Mouse (Mus musculus) cerebral cortex, adult 2 months (tissue): Measurements from ENCODE around the gene Cfap74.

Experiments
- WGBS: fragments of 180-500 bp; shearing (Covaris S2); methylation state at CpG from one replicate; pipeline ENCODE4 v1.1.7; 2018; 5-methylcytosine and 5-hydroxymethylcytosine counted together

Cfap74 gene

DNA sequence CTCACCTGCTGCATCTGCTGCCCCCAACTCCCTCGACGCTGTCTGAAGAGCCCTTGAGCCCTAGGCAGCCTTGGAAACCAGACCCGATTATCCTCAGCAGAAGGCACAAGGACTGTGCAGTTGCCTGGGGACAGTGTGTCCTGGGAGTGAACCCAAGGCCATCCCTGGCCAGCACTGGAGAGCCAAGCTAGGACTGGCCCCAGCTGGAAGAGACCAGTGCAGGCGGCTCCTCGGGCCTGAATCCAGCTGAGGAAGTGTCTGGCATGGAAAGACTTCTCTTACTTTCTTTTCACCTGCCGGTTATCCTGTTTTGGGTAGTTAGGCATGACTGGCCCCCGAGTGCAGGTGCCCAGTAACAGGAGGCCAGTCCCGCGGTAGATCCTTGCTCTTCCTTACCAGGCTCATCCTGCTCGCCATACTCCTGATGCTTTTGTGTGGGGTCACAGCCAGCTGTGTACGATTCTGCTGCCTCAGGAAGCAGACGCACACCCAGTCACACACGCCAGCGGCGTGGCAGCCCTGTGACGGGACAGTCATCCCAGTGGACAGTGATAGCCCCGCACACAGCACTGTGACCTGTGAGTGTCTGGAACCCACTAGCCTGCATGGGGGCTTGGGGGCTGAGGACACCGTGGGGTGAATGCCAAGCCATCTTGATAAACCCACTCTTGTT, 60.7 kb downstream of the Cfap74 start:
- 75% methylated on average over 18 of the region's 18 CpGs for WGBS

GRCm38 (mm10) chr4:155470263-155470953, 61.4 kb downstream of the Cfap74 start:
- 90% methylated on average over 16 of the region's 16 CpGs for WGBS

DNA sequence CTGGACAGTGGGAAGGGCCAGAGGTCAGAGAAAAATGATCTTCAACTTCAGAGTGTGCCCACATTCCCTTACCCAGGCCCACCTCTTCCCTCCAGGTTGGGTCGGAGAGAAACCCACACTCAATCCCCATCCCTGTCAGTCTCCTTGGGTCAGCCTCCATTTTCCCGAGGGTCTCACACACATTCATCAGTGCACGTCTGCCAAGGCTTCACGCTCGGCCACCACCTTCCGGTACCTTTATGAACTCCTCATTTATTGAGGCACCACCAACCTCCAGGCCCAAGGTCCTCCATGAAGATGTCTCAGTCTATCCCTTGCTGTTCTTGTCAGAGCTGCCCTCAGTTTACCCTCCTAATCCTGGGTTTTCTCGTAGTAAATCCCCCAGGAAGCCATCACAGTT, 62.0 kb downstream of the Cfap74 start:
- WGBS, result 92% methylated on average over 7 of the region's 7 CpGs

DNA sequence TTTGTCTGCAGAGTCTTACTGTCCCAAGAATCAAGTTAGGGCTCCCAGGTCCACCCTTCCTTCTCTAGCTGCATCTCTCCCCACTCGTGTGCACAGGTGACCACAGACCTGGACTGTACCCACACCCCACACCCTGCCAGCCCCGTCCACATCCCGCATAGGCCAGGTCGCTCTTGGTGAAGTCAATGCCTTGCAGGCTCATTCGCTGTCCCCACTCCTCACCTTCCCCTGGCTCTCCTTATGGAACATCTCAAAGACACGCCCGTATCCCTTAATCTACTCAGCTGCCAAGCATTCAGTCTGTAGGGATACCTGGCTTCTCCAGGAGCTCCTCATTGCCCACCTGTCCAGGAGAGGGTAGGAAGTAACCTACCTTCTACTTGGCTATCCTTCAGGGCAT, 62.4 kb downstream of the Cfap74 start:
- 95% methylated on average over 7 of the region's 7 CpGs for WGBS

- WGBS, result 72% methylated on average over 3 of the region's 3 CpGs
Measured at GRCm38 (mm10) chr4:155472716-155473290, 63.8 kb downstream of the Cfap74 start.

GRCm38 (mm10) chr4:155473319-155473718, 64.3 kb downstream of the Cfap74 start:
- 58% methylated on average over 5 of the region's 5 CpGs for WGBS

DNA sequence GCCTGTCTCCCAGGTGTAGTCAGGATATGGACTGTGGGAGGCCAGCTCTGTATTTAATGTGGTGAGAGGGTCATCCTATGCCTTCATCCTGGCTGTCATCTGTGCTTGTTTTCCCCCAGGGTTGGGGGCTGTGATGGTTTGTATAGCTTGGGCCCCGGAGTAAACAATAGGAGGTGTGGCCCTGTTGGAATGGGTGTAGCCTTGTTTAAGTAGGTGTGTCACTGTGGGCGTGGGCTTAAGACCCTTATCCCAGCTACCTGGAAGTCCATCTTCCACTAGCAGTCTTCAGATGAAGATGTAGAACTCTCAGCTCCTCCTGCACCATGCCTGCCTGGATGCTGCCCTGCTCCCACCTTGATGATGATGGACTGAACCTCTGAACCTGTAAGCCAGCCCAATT, 64.8 kb downstream of the Cfap74 start:
- 56% methylated on average over 2 of the region's 2 CpGs for WGBS

DNA sequence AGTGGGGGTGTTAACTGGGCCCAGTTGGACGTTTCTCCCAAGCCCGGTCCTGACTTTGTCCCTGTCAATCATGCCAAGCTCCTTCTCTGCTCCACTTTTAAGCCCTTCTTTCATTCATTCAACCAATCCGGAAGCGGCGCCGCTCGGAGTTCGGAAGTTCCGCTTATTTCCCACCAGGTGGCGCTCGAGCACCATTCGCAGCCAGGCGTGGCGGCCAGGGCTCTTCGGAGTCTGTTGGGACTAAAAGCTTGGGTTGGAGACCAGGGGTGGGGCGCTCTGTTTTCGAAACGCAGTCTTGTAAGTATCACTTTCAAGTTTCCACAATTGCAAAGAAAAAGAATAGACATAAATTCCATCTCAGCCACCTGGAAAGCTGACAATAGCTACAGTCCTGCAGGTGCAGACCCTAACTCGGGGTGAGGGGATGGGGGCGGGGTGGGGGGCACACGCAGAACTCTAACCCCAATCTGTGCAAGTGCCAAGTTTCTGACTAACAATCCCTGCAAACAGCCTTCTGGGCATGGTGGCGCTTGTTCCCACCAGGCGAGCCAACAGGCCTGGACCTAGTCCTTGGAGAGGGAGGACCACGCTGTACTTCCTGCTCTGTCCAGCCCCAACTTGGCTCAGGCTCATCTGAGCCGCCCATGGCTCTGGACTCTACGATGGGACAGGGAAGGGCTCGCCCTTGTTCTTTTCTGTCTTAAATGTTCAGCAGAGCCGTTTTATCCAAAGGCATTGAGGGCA, 72.6 kb downstream of the Cfap74 start:
- 16% methylated on average over 28 of the region's 28 CpGs for WGBS

DNA sequence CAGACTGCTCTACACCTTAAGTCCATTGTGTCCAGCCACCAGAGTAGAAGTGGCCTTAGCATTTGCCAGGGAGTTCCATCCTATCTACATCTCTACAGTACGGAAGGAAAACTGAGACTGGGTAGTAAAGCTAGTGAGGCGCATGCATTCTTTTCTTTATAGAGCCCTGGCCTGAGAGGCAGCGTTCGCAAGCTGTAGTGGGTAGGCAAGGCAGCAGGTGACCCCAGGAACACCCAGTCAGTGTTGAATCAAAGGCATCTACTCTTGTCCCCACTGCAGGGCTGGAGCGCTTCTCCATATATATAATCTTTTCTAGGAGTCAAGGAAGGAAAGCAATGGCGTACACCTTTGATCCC, 73.1 kb downstream of the Cfap74 start:
- 87% methylated on average over 6 of the region's 6 CpGs for WGBS

DNA sequence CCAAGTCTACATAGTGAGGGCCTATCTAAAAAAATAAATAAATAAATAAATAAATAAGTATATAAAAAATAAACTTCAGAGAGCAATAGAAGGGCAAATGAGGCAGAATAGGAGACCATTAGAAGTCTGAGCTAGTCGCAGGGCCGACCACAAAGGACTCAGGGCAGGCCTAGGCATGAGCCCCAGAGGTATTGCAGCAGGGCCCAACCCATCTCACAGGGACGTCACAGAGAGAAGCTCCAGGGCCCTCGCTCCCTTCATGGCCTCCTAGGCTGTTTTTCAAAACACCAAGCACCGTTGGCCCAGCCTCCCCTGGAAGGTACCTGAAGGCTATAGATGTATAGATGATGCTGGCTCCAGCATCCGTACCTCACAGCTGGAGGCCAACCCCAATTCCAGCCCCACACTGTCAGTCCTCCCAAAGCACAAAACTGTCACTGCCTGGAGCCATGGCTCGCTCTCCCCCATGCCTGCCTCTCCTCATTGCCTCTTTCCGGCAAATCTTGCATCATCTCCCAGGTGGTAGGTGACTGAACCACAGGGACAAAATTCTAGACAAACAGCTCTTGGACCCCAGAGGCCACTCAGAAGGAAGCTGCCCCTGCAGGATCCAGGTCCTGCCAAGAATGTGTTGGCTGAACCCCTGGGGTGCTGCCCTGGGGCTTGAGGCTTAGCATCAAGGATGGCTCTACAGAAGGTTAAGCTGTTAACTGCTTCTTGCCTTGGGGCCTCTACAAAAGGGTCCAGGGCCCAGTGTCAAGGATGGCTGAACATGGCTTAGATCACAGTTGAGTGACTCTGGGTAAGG, 73.9 kb downstream of the Cfap74 start:
- WGBS, result 94% methylated on average over 8 of the region's 8 CpGs

GRCm38 (mm10) chr4:155485521-155485920, 76.5 kb downstream of the Cfap74 start:
- WGBS, result 79% methylated on average over 3 of the region's 3 CpGs

DNA sequence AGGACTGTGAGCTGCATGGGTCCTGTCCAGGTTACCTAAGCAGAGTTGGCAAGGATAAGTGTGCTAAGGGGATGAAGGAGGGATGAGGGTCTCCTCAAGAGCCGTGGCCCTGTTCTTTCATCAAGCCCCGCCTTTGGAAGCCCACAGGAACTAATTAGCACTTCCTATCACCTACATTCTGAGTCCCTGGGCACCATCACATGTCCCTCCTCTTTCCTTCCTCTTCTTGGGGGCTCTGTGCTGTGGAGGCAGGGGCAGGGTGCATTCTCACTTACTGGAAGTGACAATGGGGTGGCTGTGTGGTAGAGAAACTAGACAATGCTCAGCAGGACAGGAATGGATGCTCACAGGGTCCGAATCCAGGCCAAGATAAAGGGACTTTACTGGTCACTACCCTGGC, 78.8 kb downstream of the Cfap74 start:
- 46% methylated on average over 3 of the region's 3 CpGs for WGBS

DNA sequence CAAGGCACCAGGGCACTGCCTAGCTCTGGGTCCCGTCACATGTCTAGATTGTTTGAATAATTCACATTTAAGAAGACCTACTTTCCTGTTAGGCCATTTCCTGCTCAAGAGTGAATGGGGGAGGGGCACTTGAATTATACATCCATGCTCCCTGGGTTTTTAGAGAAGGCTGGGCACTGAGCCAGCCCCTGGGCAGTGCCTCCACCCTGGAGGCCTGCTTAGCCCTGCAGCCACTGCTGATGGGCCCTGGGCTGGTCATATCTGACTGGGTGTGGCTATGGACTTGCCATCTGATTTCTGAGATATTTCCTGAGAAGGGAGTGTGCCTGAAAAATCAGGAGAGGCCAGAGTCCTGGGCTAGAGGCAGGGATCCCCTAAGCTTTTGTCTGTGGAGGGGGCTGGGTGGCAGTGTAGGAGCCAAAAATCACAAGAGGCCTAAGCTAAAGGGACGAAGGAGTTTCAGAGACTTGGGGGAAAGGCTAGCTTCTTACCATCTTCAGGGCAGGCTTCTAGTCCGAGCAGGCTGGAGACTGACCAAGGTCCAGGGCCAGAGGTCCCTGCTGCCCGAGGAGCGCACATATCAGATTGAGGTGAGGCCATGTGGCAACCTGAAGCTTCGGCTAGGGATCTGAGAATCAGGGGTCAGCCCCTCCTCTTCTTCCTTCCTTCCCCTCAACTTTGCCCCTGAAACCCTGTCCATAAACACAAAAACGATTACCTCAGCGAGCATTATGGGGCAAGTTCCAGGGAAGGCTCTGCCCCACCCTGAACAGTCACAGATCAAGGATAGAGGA, 79.4 kb downstream of the Cfap74 start:
- WGBS, result 70% methylated on average over 8 of the region's 8 CpGs

GRCm38 (mm10) chr4:155489101-155489970, 80.3 kb downstream of the Cfap74 start:
- WGBS, result 85% methylated on average over 9 of the region's 9 CpGs

GRCm38 (mm10) chr4:155490456-155490855, 81.5 kb downstream of the Cfap74 start:
- WGBS, result 7% methylated on average over 5 of the region's 5 CpGs

DNA sequence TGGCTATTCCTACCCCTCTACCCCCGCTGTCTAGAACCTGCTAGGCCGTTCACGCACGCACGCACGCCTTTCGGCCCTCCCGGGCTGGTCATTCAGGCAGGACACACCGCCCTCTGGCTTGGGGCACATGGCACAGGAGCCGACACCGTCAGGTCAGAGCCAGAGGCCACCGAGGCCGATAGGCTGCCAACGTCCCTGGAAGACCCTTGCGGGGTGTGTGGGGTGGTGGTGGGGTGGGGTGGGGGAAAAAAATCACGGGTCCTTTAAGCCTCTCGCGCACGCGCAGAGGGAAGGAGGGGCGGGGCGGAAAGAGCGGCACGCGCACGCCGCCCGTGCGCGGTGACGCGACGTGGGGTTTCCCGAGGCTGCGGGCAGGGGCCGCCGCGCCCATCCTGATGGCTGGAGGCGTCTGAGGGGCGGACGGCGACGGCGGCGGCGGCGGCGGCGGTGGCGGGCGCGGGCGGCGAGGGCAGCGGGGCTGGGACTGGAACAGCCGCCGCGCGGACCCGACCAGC, 82.1 kb downstream of the Cfap74 start, which contains the start of gene Gnb1:
Gene Gnb1 (plus strand): TSS at position 372 of the 515 bp plus-strand sequence.
- WGBS, result under 1% methylated on average over 59 of the region's 60 CpGs

- 1% methylated on average over 43 of the region's 54 CpGs for WGBS
Measured at GRCm38 (mm10) chr4:155491529-155492130, 82.6 kb downstream of the Cfap74 start.

DNA sequence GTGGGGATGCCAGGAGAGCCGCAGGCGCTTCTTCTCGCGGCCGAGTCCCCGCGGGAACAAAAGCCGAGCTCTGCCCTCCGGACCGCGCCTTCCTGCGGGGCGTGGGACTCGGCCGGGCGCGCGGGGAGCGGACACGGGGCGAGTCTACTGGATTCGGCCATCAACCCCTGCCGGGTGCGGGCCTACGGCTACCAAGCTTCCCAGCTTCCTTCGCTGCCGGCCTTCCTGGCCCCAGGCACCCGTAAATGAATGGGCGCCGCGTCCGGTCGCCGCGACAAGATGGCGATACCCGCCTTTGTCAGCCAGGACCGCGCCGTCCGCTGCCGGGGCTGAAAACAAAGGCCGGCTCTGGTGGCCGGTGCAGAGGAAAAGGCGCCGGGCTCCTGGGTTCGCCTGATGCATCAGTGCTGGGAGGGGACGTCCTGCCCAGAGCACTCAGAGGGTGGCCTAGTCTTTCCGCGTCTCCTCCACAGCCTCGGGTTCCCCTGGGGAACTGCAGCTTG, 83.2 kb downstream of the Cfap74 start:
- under 1% methylated on average over 51 of the region's 51 CpGs for WGBS

DNA sequence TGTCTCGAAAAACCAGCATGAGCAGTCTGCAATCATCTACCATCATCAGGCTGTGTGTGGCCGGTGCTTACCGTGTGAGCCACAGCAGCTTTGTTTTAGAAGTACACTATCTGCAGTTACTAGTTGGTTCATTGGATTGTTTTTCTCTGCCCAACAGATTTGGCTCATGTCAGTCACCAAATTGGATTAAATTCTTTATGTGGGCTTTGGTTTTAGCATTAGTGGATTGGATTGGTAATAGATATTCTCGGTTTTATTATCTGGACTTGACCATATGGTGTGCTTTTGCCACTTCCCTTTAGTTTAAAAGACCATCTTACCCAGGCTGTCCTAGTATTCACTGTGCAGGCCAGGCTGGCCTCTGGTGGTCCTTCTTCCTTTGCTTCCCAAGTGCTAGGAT, 85.9 kb downstream of the Cfap74 start:
- 20% methylated on average over 4 of the region's 4 CpGs for WGBS
